Mouse (Mus musculus): Measurements from ENCODE around the gene Selenbp2.
"Not testable (repeated sequence)": the region's sequence is repeated elsewhere in the genome, so short reads cannot be mapped to it uniquely, and the experiment has no call there.

Selenbp2 gene

GRCm38 (mm10) chr3:94691694-94692093, 1.7 kb upstream of the Selenbp2 start:
- DNase-seq (ENCODE audit: low spot score) = not testable (repeated sequence)

GRCm38 (mm10) chr3:94693874-94694273, 518 bp downstream of the Selenbp2 start:
- not testable (repeated sequence) for DNase-seq (ENCODE audit: low spot score)

GRCm38 (mm10) chr3:94695591-94695990, 2.2 kb downstream of the Selenbp2 start:
- DNase-seq (ENCODE audit: low spot score) = not testable (repeated sequence)

GRCm38 (mm10) chr3:94696257-94696656, 2.9 kb downstream of the Selenbp2 start:
- not testable (repeated sequence) for DNase-seq (ENCODE audit: low spot score)

GRCm38 (mm10) chr3:94702163-94702810, 8.9 kb downstream of the Selenbp2 start:
- peak; percentile 66 for DNase-seq (ENCODE audit: low spot score)

- DNase-seq (ENCODE audit: low spot score) = no peak
Observed at GRCm38 (mm10) chr3:94702856-94703255, 9.5 kb downstream of the Selenbp2 start.

GRCm38 (mm10) chr3:94703364-94703763, 10.0 kb downstream of the Selenbp2 start:
- DNase-seq (ENCODE audit: low spot score) = not testable (repeated sequence)

GRCm38 (mm10) chr3:94710591-94710990, 17.2 kb downstream of the Selenbp2 start:
- DNase-seq (ENCODE audit: low spot score) = not testable (repeated sequence)

GRCm38 (mm10) chr3:94713424-94713823, 20.1 kb downstream of the Selenbp2 start:
- not testable (repeated sequence) for DNase-seq (ENCODE audit: low spot score)

GRCm38 (mm10) chr3:94718253-94718652, 24.9 kb downstream of the Selenbp2 start:
- DNase-seq (ENCODE audit: low spot score) = not testable (repeated sequence)

GRCm38 (mm10) chr3:94723637-94724036, 30.3 kb downstream of the Selenbp2 start:
- not testable (repeated sequence) for DNase-seq (ENCODE audit: low spot score)

- no peak for DNase-seq (ENCODE audit: low spot score)
Observed at GRCm38 (mm10) chr3:94745691-94746090, 52.3 kb downstream of the Selenbp2 start.
